14 mouse cellular contexts compared by ENCODE assay signal in the genomic region with DNA sequence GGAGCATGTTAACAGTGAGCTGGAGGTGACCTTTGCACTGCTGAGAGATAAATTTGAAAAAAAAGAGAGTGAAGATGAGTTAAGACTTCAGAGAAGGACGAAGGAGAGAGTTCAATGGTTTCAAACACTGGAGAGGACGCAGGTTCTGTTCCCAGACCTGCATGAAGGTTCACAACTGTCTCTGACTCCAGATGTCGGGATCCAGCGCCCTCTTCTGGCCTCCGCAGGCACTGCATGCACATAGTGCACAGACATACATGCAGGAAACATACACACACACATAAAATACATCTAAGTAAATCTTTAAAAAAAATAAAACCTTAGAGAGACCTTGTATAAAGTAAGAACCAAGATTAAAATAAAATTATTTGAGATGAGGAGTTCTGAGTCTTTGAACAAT.
DNase-seq lines count a peak whose midpoint lies in the region; ATAC-seq and TF ChIP-seq lines count a peak whose summit lies in the region.
"Had no signal": no experiment of that assay in that cellular context is flagged by ENCODE, and none has a peak within 500 bp of the region (broad histone marks: within the 10 kb centered on the region; RNA-seq: fewer than 3 reads in every experiment).

No protein-coding gene starts in this region.

- no peaks in the 10 kb centered on the region for H3K27me3 ChIP-seq in intestine, postnatal 0 days (replicated peaks; ENCODE audit: control insufficient read depth, insufficient read depth, low read length)
- H3K27me3 ChIP-seq in intestine, embryonic 15.5 days (replicated peaks) = no peaks in the 10 kb centered on the region
- no peaks in the 10 kb centered on the region for H3K27me3 ChIP-seq in midbrain, postnatal 0 days (ENCODE audit: insufficient read depth, low read length)
- no peaks in the 10 kb centered on the region for H3K27me3 ChIP-seq in midbrain, embryonic 11.5 days (ENCODE audit: control insufficient read depth, insufficient read depth, low read length)
- H3K27me3 ChIP-seq: hindbrain, embryonic 15.5 days; kidney, embryonic 15.5 days; lung, embryonic 15.5 days had no signal

- H3K27ac ChIP-seq in intestine, postnatal 0 days (ENCODE audit: low read depth, low read length) = no peak overlapping the region
- H3K27ac ChIP-seq in intestine, embryonic 15.5 days = no peak overlapping the region
- no peak overlapping the region for H3K27ac ChIP-seq in midbrain, postnatal 0 days (ENCODE audit: low read depth, low read length)
- no peak overlapping the region for H3K27ac ChIP-seq in midbrain, embryonic 11.5 days (ENCODE audit: low read depth, low read length)
- H3K27ac ChIP-seq: hindbrain, embryonic 15.5 days; kidney, embryonic 15.5 days; limb, embryonic 10.5 days; lung, embryonic 15.5 days had no signal

- H3K9me3 ChIP-seq in intestine, postnatal 0 days (ENCODE audit: control insufficient read depth) = no peaks in the 10 kb centered on the region
- H3K9me3 ChIP-seq in intestine, embryonic 15.5 days = no peaks in the 10 kb centered on the region
- H3K9me3 ChIP-seq in midbrain, postnatal 0 days (ENCODE audit: low read length) = no peaks in the 10 kb centered on the region
- no peaks in the 10 kb centered on the region for H3K9me3 ChIP-seq in midbrain, embryonic 11.5 days (ENCODE audit: control insufficient read depth, low read length)
- H3K9me3 ChIP-seq: hindbrain, embryonic 15.5 days; kidney, embryonic 15.5 days; limb, embryonic 10.5 days; lung, embryonic 15.5 days had no signal

- no peak for DNase-seq in midbrain, postnatal 0 days (ENCODE audit: low spot score)
- DNase-seq in midbrain, embryonic 11.5 days (ENCODE audit: low spot score, missing footprints) = no peak
- no peak for DNase-seq in brain, embryonic 14.5 days (ENCODE audit: low read depth)
- DNase-seq in cerebellum, adult 8-10 months = no peak
- no peak for DNase-seq in adipocyte (ENCODE audit: low spot score)
- DNase-seq: adrenal gland, adult 2 months; right cerebral cortex, adult 18-20 months had no signal

- H3K4me3 ChIP-seq in intestine, postnatal 0 days (ENCODE audit: low read depth, low read length) = no peak overlapping the region
- no peak overlapping the region for H3K4me3 ChIP-seq in intestine, embryonic 15.5 days (replicated peaks)
- no peak overlapping the region for H3K4me3 ChIP-seq in midbrain, postnatal 0 days (ENCODE audit: low read depth, low read length)
- H3K4me3 ChIP-seq in midbrain, embryonic 11.5 days (ENCODE audit: low read depth, low read length) = no peak overlapping the region
- H3K4me3 ChIP-seq: hindbrain, embryonic 15.5 days; kidney, embryonic 15.5 days; limb, embryonic 10.5 days; lung, embryonic 15.5 days; myocyte had no signal

- no peak for TF ChIP-seq POLR2A in brain, embryonic 14.5 days (IDR thresholded peaks at IDR 0.05; ENCODE audit: borderline replicate concordance, extremely low read depth, insufficient read depth, insufficient read length, poor library complexity, severe bottlenecking)

- H3K4me1 ChIP-seq in intestine, postnatal 0 days (replicated peaks; ENCODE audit: control insufficient read depth, insufficient read depth, low read length) = no peaks in the 10 kb centered on the region
- H3K4me1 ChIP-seq in intestine, embryonic 15.5 days (replicated peaks) = no peaks in the 10 kb centered on the region
- H3K4me1 ChIP-seq in midbrain, postnatal 0 days (ENCODE audit: insufficient read depth, low read length) = no peaks in the 10 kb centered on the region
- peaks cover 4% of the 10 kb centered on the region; the same call in 1 of the 2 replicates for H3K4me1 ChIP-seq in midbrain, embryonic 11.5 days (ENCODE audit: control insufficient read depth, insufficient read depth, low read length)
- H3K4me1 ChIP-seq: hindbrain, embryonic 15.5 days; kidney, embryonic 15.5 days; lung, embryonic 15.5 days had no signal

- WGBS in intestine, postnatal 0 days = 70% methylated on average over 5 of the region's 5 CpGs
- WGBS in intestine, embryonic 15.5 days = 73% methylated on average over 5 of the region's 5 CpGs
- WGBS in midbrain, postnatal 0 days = 77% methylated on average over 5 of the region's 5 CpGs
- WGBS in midbrain, embryonic 11.5 days = 76% methylated on average over 5 of the region's 5 CpGs

- ATAC-seq in intestine, postnatal 0 days = no peak
- ATAC-seq in intestine, embryonic 15.5 days = no peak
- no peak for ATAC-seq in midbrain, postnatal 0 days (ENCODE audit: low FRiP score)
- no peak for ATAC-seq in midbrain, embryonic 11.5 days (ENCODE audit: low FRiP score)

- no peaks in the 10 kb centered on the region for H3K36me3 ChIP-seq in intestine, postnatal 0 days (ENCODE audit: control insufficient read depth, insufficient read depth)
- H3K36me3 ChIP-seq in intestine, embryonic 15.5 days = no peaks in the 10 kb centered on the region
- H3K36me3 ChIP-seq in midbrain, postnatal 0 days (ENCODE audit: insufficient read depth, low read length) = no peaks in the 10 kb centered on the region
- no peaks in the 10 kb centered on the region for H3K36me3 ChIP-seq in midbrain, embryonic 11.5 days (ENCODE audit: control insufficient read depth, insufficient read depth, low read length)
- H3K36me3 ChIP-seq: hindbrain, embryonic 15.5 days; kidney, embryonic 15.5 days; lung, embryonic 15.5 days had no signal

- TF ChIP-seq CTCF in intestine, postnatal 0 days (IDR thresholded peaks at IDR 0.05; ENCODE audit: low read depth) = peak; percentile 45; the same call in 1 of the 2 replicates
- TF ChIP-seq CTCF in midbrain, postnatal 0 days (IDR thresholded peaks at IDR 0.05) = peak; percentile 38
- TF ChIP-seq CTCF in brain, embryonic 14.5 days (IDR thresholded peaks at IDR 0.05; ENCODE audit: borderline replicate concordance, extremely low read depth, insufficient read depth, insufficient read length) = peak; percentile 53

- H3K9ac ChIP-seq in intestine, postnatal 0 days (ENCODE audit: low read depth, low read length) = no peak overlapping the region
- H3K9ac ChIP-seq in intestine, embryonic 15.5 days = no peak overlapping the region
- H3K9ac ChIP-seq in midbrain, postnatal 0 days (replicated peaks; ENCODE audit: low read length, poor library complexity, severe bottlenecking) = no peak overlapping the region
- H3K9ac ChIP-seq in midbrain, embryonic 11.5 days (ENCODE audit: low read length) = no peak overlapping the region
- H3K9ac ChIP-seq: hindbrain, embryonic 15.5 days; kidney, embryonic 15.5 days; lung, embryonic 15.5 days had no signal

- no peak overlapping the region for H3K4me2 ChIP-seq in intestine, postnatal 0 days (replicated peaks; ENCODE audit: low read depth)
- no peak overlapping the region for H3K4me2 ChIP-seq in intestine, embryonic 15.5 days (replicated peaks)
- H3K4me2 ChIP-seq in midbrain, postnatal 0 days (ENCODE audit: low read depth, low read length, poor library complexity, severe bottlenecking) = no peak overlapping the region
- no peak overlapping the region for H3K4me2 ChIP-seq in midbrain, embryonic 11.5 days
- H3K4me2 ChIP-seq: hindbrain, embryonic 15.5 days; kidney, embryonic 15.5 days; lung, embryonic 15.5 days had no signal
